Mouse (Mus musculus) forebrain, postnatal 0 days (tissue): ENCODE data around the gene Tns3. TPM values are rescaled to one million over a fixed set of nuclear protein-coding genes. Genes with fewer than 3 reads are reported as not detected.

Experiments
- ATAC-seq: fragments of 200-750 bp; cut with Nextera tagmentation; 2 replicates; pipeline ENCODE4 v1.8.0; 2017; ENCODE audit warnings: mild to moderate bottlenecking, moderate library complexity
- DNase-seq: peaks from one replicate; pipeline ENCODE4 v3.0.0-alpha.2; 2015
- H3K27ac ChIP-seq: fragments of 300-500 bp; sonication (generic); 2 replicates; pipeline ENCODE4 v1.5.1; 2014; ENCODE audit warnings: low read depth, mild to moderate bottlenecking, antibody characterized with exemption, low read length, moderate library complexity, mixed read lengths
- H3K27me3 ChIP-seq: fragments of 300-500 bp; sonication (generic); 2 replicates; pipeline ENCODE4 v1.6.1; 2014; ENCODE audit warnings: mild to moderate bottlenecking, low read length, mixed read lengths; ENCODE audit not compliant: insufficient read depth
- H3K36me3 ChIP-seq: fragments of 300-500 bp; sonication (generic); 2 replicates; pipeline ENCODE4 v1.6.1; 2014; ENCODE audit warnings: mild to moderate bottlenecking, moderate library complexity; ENCODE audit not compliant: insufficient read depth
- H3K4me1 ChIP-seq: fragments of 300-500 bp; sonication (generic); 2 replicates; pipeline ENCODE4 v1.6.1; 2014; ENCODE audit warnings: antibody characterized with exemption; ENCODE audit not compliant: insufficient read depth
- H3K4me2 ChIP-seq: fragments of 300-500 bp; sonication (generic); 2 replicates; pipeline ENCODE4 v1.6.1; 2014; ENCODE audit warnings: low read depth, mild to moderate bottlenecking, moderate library complexity
- H3K4me3 ChIP-seq: fragments of 300-500 bp; sonication (generic); 2 replicates; pipeline ENCODE4 v1.5.1; 2014; ENCODE audit warnings: low read depth, low read length, mixed read lengths
- H3K9ac ChIP-seq: fragments of 300-500 bp; sonication (generic); 2 replicates; pipeline ENCODE4 v1.6.1; 2014; ENCODE audit warnings: mild to moderate bottlenecking
- H3K9me3 ChIP-seq: fragments of 300-500 bp; sonication (generic); 2 replicates; pipeline ENCODE4 v1.6.1; 2016; ENCODE audit warnings: low read length
- CTCF ChIP-seq: sonication (generic); IDR thresholded peaks from 2 replicates; pipeline ENCODE4 v1.5.1; 2016; ENCODE audit warnings: antibody characterized with exemption, control low read depth, low read depth
- WGBS: fragments of 180-500 bp; shearing (Covaris S2); extraction: QIAGEN DNeasy Blood & Tissue Kit; methylation state at CpG from one replicate; pipeline ENCODE4 v1.1.7; 2014; 5-methylcytosine and 5-hydroxymethylcytosine counted together
- polyA plus RNA-seq: library from polyadenylated mRNA; unstranded; fragments of >200 nt; fragmentation: Nextera tagmentation; extraction: Ambion mirVana; gene quantifications from 2 replicates; pipeline ENCODE4 v1.2.1, GENCODE M21; 2015
- total RNA-seq: library from RNA; depleted of rRNA; stranded (reverse); fragments of >200 nt; gene quantifications from 2 replicates; pipeline ENCODE4 v1.2.3, GENCODE M21; 2014

The Tns3 gene
- total and polyA plus RNA-seq, 2 experiments from 2014 or later, result 6.2 to 26.5 TPM

GRCm38 (mm10) chr11:8444759-8445422, 219.4 kb downstream of the Tns3 start:
- Histone ChIP-seq H3K4me3 (no peak overlapping the region), H3K4me2 (no peak overlapping the region), H3K27me3 (no peaks in the 10 kb centered on the region), H3K4me1 (0 out of 2 replicates have a peak, but pooled peaks cover 15% of the 10 kb centered on the region), H3K9me3 (no peaks in the 10 kb centered on the region), H3K36me3 (no peaks in the 10 kb centered on the region), H3K27ac (no peak overlapping the region), H3K9ac (no peak overlapping the region)
- ATAC-seq, result no peak
- 76% methylated on average over 13 of the region's 13 CpGs for WGBS
- no peak for TF ChIP-seq CTCF
- no peak for DNase-seq

- Histone ChIP-seq H3K9ac (no peak overlapping the region), H3K9me3 (no peaks in the 10 kb centered on the region), H3K27me3 (no peaks in the 10 kb centered on the region), H3K36me3 (no peaks in the 10 kb centered on the region), H3K27ac (no peak overlapping the region), H3K4me1 (0 out of 2 replicates have a peak, but pooled peaks cover 15% of the 10 kb centered on the region), H3K4me3 (no peak overlapping the region), H3K4me2 (no peak overlapping the region)
- 69% methylated on average over 11 of the region's 11 CpGs for WGBS
- ATAC-seq (peak; percentile 66; the same call in 1 of the 2 replicates), DNase-seq (no peak)
- TF ChIP-seq CTCF, result no peak
Observed at GRCm38 (mm10) chr11:8443539-8444292, 220.6 kb downstream of the Tns3 start.

GRCm38 (mm10) chr11:8440706-8441105, 223.6 kb downstream of the Tns3 start:
- no peak overlapping the region for H3K9ac ChIP-seq
- no peaks in the 10 kb centered on the region for H3K36me3 ChIP-seq
- H3K27ac ChIP-seq, result no peak overlapping the region
- no peak overlapping the region for H3K4me2 ChIP-seq
- no peaks in the 10 kb centered on the region for H3K9me3 ChIP-seq
- no peaks in the 10 kb centered on the region for H3K27me3 ChIP-seq
- TF ChIP-seq CTCF, result no peak
- ATAC-seq (no peak), DNase-seq (no peak)
- H3K4me1 ChIP-seq, result 0 out of 2 replicates have a peak, but pooled peaks cover 8% of the 10 kb centered on the region
- 49% methylated on average over 2 of the region's 2 CpGs for WGBS
- no peak overlapping the region for H3K4me3 ChIP-seq

- no peaks in the 10 kb centered on the region for H3K36me3 ChIP-seq
- WGBS, result 94% methylated on average over 5 of the region's 5 CpGs
- no peak overlapping the region for H3K27ac ChIP-seq
- no peak for ATAC-seq
- H3K4me1 ChIP-seq, result 0 out of 2 replicates have a peak, but pooled peaks cover 7% of the 10 kb centered on the region
- TF ChIP-seq CTCF, result no peak
- H3K4me3 ChIP-seq, result no peak overlapping the region
- H3K4me2 ChIP-seq, result no peak overlapping the region
- no peak overlapping the region for H3K9ac ChIP-seq
- DNase-seq, result no peak
- no peaks in the 10 kb centered on the region for H3K27me3 ChIP-seq
- no peaks in the 10 kb centered on the region for H3K9me3 ChIP-seq
Observed at GRCm38 (mm10) chr11:8440221-8440620, 224.1 kb downstream of the Tns3 start.

- Histone ChIP-seq H3K4me1 (0 out of 2 replicates have a peak, but pooled peaks cover 7% of the 10 kb centered on the region), H3K27ac (no peak overlapping the region), H3K4me3 (no peak overlapping the region), H3K36me3 (no peaks in the 10 kb centered on the region), H3K4me2 (no peak overlapping the region), H3K9me3 (no peaks in the 10 kb centered on the region), H3K27me3 (no peaks in the 10 kb centered on the region), H3K9ac (no peak overlapping the region)
- TF ChIP-seq CTCF, result no peak
- ATAC-seq, result no peak
- no peak for DNase-seq
- WGBS, result 85% methylated on average over 9 of the region's 9 CpGs
Observed at GRCm38 (mm10) chr11:8439035-8439434, 225.3 kb downstream of the Tns3 start.

DNA sequence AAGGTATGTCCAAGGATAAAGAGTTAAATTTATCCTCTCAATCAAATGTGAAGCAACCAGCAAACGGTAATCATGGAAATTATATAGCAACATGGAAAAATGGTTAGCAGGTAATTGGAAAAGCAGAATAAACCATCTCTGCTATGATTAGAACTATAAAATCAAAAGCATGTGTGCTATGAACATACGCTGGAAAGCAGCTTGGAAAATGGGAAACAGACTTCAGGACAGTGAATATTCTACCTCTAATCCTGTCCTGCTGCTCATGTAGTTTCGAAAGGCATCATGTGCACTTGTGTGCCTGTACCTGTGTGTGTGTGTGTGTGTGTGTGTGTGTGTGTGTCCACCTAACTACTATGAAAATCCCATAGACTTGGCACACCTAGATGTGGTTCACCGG, 226.1 kb downstream of the Tns3 start:
- Histone ChIP-seq H3K36me3 (no peaks in the 10 kb centered on the region), H3K27me3 (no peaks in the 10 kb centered on the region), H3K4me3 (no peak overlapping the region), H3K9me3 (no peaks in the 10 kb centered on the region), H3K4me2 (no peak overlapping the region), H3K9ac (no peak overlapping the region), H3K27ac (no peak overlapping the region), H3K4me1 (no peaks in the 10 kb centered on the region)
- 92% methylated on average over 4 of the region's 4 CpGs for WGBS
- TF ChIP-seq CTCF, result no peak
- DNase-seq (no peak), ATAC-seq (no peak)

- DNase-seq, result no peak
- H3K9me3 ChIP-seq, result no peaks in the 10 kb centered on the region
- H3K4me3 ChIP-seq, result no peak overlapping the region
- H3K4me2 ChIP-seq, result no peak overlapping the region
- H3K27me3 ChIP-seq, result no peaks in the 10 kb centered on the region
- ATAC-seq, result no peak
- no peaks in the 10 kb centered on the region for H3K36me3 ChIP-seq
- no peak overlapping the region for H3K9ac ChIP-seq
- no peak for TF ChIP-seq CTCF
- no peaks in the 10 kb centered on the region for H3K4me1 ChIP-seq
- H3K27ac ChIP-seq, result no peak overlapping the region
- 93% methylated on average over 6 of the region's 6 CpGs for WGBS
Observed at GRCm38 (mm10) chr11:8435101-8435500, 229.2 kb downstream of the Tns3 start.
